Mouse (Mus musculus) heart, postnatal 25 days (tissue): ENCODE measurements at regions not wholly inside any gene's neighbourhood (a gene's known extent, or its start where the extent isn't known, plus 50 kb on each side); places are given as distances from the start of the nearest gene placed in this dataset.

Experiments
- DNase-seq: peaks from one replicate; pipeline ENCODE4 v3.0.0; 2022; ENCODE audit warnings: low spot score
- intact Hi-C: fragments of 180-260 bp; cut with DNase I; formaldehyde crosslinking; loops from one replicate; pipeline ENCODE4 v1.15.1; 2025

GRCm38 (mm10) chr16:53063061-53063460 lies 609.2 kb upstream of the Alcam start:
- intact Hi-C loops = no loop called here
- no peak for DNase-seq

DNA sequence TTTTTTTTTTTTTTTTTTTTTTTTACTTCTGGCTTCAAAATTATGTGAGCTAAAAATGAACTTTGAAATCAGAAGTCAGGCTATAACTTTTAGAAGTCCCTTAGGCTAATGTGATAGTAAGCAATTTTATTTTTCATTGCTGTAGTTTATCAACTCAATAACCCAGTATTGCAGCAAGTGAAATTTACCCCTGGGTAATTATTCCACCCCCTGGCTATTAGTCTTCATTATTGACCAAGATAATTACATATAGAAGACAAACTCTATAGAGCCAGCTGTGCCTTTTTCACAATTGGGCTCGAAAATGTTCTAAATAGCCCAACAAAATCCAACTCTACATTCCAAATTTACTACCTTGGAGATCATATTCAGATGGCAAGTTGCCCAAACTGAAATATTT lies 572.2 kb upstream of the Alcam start:
- intact Hi-C loops = no loop called here

GRCm38 (mm10) chr16:53011847-53012246 lies 558.0 kb upstream of the Alcam start:
- no peak for DNase-seq
- intact Hi-C loops = no loop called here

More for the DNA sequence above, 572.2 kb upstream of the Alcam start:
- DNase-seq = no peak

- DNase-seq = no peak
- intact Hi-C loops = no loop called here
Measured at GRCm38 (mm10) chr16:52988852-52989397, 535.1 kb upstream of the Alcam start.

DNA sequence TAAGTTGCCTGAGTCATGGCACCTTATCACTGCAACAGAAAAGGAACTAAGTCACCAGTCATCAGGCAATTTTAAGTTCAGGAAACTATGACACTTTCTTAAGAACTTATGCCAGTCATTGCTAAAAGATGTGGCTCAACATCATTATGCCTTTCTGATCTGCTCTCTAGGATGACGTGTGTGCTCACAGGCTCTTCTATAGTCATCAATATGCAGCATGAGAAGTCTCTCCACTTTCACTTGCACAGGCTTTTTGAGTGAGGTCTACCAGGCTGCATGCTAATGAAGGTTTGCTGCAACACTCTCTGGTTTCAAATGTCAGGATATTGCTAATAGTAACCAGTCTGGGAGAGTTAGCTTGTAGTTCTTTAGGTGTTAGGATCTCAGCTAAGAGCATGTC lies 530.5 kb upstream of the Alcam start:
- DNase-seq = no peak
- intact Hi-C loops = no loop called here

- DNase-seq = no peak
- intact Hi-C loops = no loop called here
Measured at GRCm38 (mm10) chr16:52980995-52981394, 527.1 kb upstream of the Alcam start.

- intact Hi-C loops = no loop called here
- no peak for DNase-seq
Measured at GRCm38 (mm10) chr16:52972811-52973210, 518.9 kb upstream of the Alcam start.

DNA sequence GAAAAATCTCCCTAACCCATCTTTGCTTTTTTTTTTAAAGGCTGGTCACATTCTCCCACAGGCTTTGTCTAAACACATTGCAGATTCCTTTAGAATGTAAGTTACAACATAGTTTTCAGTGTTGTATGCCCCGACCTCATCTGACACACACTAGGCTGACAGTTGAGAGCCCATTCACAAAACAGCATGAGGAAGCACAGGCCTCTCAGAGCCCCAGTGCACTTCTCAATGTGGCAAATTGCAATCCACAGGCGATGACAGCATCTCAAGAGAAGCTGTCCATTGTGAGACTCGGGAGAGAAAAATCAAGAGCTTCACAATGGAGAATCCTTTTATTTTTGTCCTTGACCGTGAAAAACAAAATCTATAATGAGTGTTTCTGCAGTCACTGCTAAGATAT lies 493.8 kb upstream of the Alcam start:
- no peak for DNase-seq
- intact Hi-C loops = no loop called here

DNA sequence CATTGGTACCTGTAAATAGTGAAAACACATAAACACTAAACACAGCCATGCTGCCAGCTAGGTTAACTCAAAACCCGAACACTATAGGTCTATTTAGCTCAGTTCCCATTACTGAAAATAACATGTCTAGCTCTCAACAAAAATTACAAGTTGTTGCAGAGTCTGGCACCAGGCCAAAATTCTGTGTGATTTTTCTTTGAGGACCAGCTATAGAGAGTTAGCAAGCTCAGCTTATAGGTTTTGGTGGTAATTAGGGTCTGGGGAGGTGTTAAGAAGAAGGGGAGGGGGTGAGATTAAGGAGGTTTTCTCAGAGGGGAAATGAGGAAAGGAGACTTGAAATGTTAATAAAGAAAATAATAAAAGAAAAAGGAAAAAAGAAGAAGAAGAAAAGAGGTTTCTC lies 480.9 kb upstream of the Alcam start:
- no peak for DNase-seq
- intact Hi-C loops = no loop called here

DNA sequence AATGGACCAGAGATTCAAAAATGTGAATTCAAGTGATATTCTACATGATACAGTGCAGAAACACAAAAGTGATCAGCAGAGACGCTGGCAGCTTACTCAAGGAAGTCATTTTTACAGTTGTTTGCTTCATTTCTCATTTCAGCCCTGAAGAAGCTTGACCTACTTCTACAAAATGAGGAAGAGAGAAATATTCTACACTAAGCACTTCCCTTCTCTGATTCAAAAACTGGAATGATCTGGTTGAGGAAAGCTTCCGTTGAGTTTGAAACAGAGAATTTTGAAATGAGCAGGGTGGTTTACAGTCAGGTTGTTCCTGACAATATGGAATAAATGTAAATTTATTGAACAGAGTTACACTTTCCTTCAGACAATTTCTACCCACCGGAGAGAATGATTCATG lies 478.1 kb upstream of the Alcam start:
- intact Hi-C loops = no loop called here
- DNase-seq = no peak

- intact Hi-C loops = no loop called here
- DNase-seq = no peak
Measured at GRCm38 (mm10) chr16:52892467-52893255, 438.8 kb upstream of the Alcam start.

DNA sequence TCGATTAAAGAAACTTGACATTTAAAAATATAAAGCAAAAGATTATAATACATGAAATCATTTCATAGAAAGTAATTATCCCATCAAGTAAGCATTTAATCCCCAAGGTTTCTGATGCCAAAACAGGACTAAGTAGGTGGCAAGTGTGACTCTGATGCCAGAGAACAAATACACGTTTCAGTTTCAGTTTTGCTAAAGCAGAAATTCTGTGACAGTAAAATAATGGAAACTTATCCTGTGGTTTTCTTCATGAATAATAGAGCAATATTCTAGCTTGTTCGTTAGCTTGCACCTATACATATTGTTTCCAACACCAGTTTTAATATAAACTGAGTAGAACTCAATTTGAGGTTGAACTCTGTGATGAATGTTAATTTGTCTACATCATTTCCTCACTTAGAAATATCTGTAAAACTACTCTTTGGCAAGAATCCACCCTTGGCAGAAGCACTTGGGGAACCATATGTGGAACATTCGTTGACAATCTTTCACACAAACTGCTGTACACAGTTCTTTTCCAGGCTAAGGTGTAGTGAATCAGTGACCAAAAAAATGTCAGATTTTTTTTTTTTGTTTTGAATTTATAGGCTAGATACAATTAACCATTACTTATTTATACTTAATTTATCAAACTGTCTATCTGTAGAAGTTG lies 425.7 kb upstream of the Alcam start:
- DNase-seq = no peak

GRCm38 (mm10) chr16:52867833-52868232 lies 414.0 kb upstream of the Alcam start:
- intact Hi-C loops = no loop called here
- no peak for DNase-seq

More for the DNA sequence above, 425.7 kb upstream of the Alcam start:
- intact Hi-C loops = no loop called here

DNA sequence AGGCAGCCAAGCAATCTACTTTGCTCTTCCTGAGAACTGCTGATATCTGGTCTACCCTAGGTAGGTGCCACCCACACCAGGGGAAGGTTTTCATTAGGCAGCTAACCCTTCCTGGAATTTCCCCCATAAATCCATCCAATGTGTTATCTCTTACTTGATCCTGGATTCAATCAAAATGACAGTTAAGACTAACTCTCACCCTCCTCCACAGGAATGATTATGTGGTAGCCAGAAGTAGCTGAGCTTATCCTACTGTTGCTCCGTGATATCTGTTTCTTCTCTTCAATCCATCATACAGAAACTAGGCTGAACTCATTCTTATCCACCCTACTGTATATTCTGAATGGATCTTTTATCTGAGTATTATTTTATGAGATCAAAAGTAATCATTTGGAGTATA lies 409.7 kb upstream of the Alcam start:
- no peak for DNase-seq
- intact Hi-C loops = no loop called here

GRCm38 (mm10) chr16:52861263-52861662 lies 407.4 kb upstream of the Alcam start:
- intact Hi-C loops = no loop called here
- no peak for DNase-seq

GRCm38 (mm10) chr16:52858441-52859209 lies 404.8 kb upstream of the Alcam start:
- intact Hi-C loops = no loop called here
- DNase-seq = no peak

- intact Hi-C loops = no loop called here
- no peak for DNase-seq
Measured at GRCm38 (mm10) chr16:52851129-52851528, 397.3 kb upstream of the Alcam start.

DNA sequence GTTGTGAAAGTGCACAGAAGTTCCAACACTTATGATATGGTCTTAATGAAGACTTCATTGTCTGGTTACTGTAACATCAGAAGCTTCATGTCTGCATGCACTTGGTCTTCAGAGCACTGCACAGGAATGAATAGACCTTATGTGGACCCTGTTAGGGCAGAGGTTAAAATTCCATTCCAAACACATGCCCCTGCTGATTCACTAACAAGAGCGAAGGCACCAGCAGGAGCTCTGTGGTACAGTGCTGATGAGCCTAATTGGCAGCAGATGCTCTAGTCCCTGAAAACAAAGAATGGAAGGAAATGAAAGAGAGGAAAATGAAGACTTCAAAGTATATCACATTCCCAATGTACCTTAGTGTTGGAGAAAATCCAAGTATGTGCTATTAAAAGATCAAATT lies 365.1 kb upstream of the Alcam start:
- intact Hi-C loops = no loop called here
- DNase-seq = no peak

DNA sequence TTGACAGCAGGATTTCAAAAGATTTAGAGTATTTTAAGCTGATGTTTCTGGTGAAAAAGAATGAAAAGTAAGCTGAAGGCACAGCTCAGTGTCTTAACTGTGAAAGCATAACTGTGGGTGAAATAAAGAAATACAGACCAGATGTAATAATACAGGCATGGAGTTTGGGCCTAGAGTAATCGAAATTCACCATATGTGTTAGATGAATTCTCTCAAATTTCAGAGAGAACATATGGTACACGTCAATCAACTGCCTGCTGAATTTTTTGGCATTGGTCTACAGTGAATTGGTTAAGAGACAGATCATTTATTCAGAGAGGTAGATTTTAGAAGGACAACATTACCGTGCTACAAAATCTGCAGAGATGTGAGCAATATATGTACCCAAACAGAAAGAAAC lies 357.3 kb upstream of the Alcam start:
- no peak for DNase-seq
- intact Hi-C loops = no loop called here

- DNase-seq = no peak
- intact Hi-C loops = no loop called here
Measured at GRCm38 (mm10) chr16:52804365-52804764, 350.5 kb upstream of the Alcam start.
